Mouse (Mus musculus) adrenal gland, postnatal 10 days (tissue): ENCODE results near the gene Csgalnact2. TPM values are rescaled to one million over a fixed set of nuclear protein-coding genes. Genes with fewer than 3 reads are reported as not detected.

ENCODE experiments used
- DNase-seq: peaks from one replicate; pipeline ENCODE4 v3.0.0; 2021; ENCODE audit warnings: mixed read lengths
- total RNA-seq, 2 experiments: library from RNA; stranded (reverse); gene quantifications; 2 replicates each; pipeline ENCODE4 v1.2.3; 2021

Csgalnact2 gene
- total RNA-seq, 2 experiments from 2014 or later: 16.6 to 17.5 TPM

- no peak for DNase-seq
These were observed 1.8 kb downstream of the Csgalnact2 start for GRCm38 (mm10) chr6:118137148-118137547.

- DNase-seq: no peak
These were observed 4.5 kb downstream of the Csgalnact2 start for GRCm38 (mm10) chr6:118134461-118134860.

- no peak for DNase-seq
These were observed 8.9 kb downstream of the Csgalnact2 start for GRCm38 (mm10) chr6:118130022-118130421.

- no peak for DNase-seq
These were observed 11.0 kb downstream of the Csgalnact2 start for GRCm38 (mm10) chr6:118127827-118128487.

GRCm38 (mm10) chr6:118127198-118127597, 11.7 kb downstream of the Csgalnact2 start:
- no peak for DNase-seq

- DNase-seq: no peak
These were observed 12.4 kb downstream of the Csgalnact2 start for GRCm38 (mm10) chr6:118126577-118126976.

- DNase-seq: no peak
These were observed 16.2 kb downstream of the Csgalnact2 start for GRCm38 (mm10) chr6:118122767-118123166.

- no peak for DNase-seq
These were observed 27.1 kb downstream of the Csgalnact2 start for GRCm38 (mm10) chr6:118111810-118112209.

- no peak for DNase-seq
These were observed 39.6 kb downstream of the Csgalnact2 start for GRCm38 (mm10) chr6:118099311-118099802.

- DNase-seq: no peak
These were observed 41.1 kb downstream of the Csgalnact2 start for GRCm38 (mm10) chr6:118097765-118098365.

GRCm38 (mm10) chr6:118090827-118091226, 48.1 kb downstream of the Csgalnact2 start:
- no peak for DNase-seq

- DNase-seq: no peak
These were observed 50.0 kb downstream of the Csgalnact2 start for GRCm38 (mm10) chr6:118088750-118089440.

GRCm38 (mm10) chr6:118087955-118088354, 51.0 kb downstream of the Csgalnact2 start:
- DNase-seq: no peak

GRCm38 (mm10) chr6:118084596-118084995, 54.3 kb downstream of the Csgalnact2 start:
- no peak for DNase-seq

- no peak for DNase-seq
These were observed 55.3 kb downstream of the Csgalnact2 start for GRCm38 (mm10) chr6:118083608-118084007.

GRCm38 (mm10) chr6:118082384-118082783, 56.6 kb downstream of the Csgalnact2 start:
- DNase-seq: no peak

GRCm38 (mm10) chr6:118080711-118081110, 58.2 kb downstream of the Csgalnact2 start:
- no peak for DNase-seq

- no peak for DNase-seq
These were observed 59.0 kb downstream of the Csgalnact2 start for GRCm38 (mm10) chr6:118079762-118080465.

GRCm38 (mm10) chr6:118079292-118079691, 59.6 kb downstream of the Csgalnact2 start:
- no peak for DNase-seq

- DNase-seq: no peak
These were observed 60.2 kb downstream of the Csgalnact2 start for GRCm38 (mm10) chr6:118078751-118079150.

GRCm38 (mm10) chr6:118077421-118077820, 61.5 kb downstream of the Csgalnact2 start:
- no peak for DNase-seq

- no peak for DNase-seq
These were observed 62.2 kb downstream of the Csgalnact2 start for GRCm38 (mm10) chr6:118076748-118077147.

GRCm38 (mm10) chr6:118076256-118076655, 62.7 kb downstream of the Csgalnact2 start:
- DNase-seq: no peak
